Mouse (Mus musculus) E14TG2a.4 (cell line): ENCODE measurements around the gene Ahrr.

ENCODE experiments used
- CTCF ChIP-seq: conservative IDR thresholded peaks from 2 replicates; pipeline ENCODE4 v1.5.1; 2014; ENCODE audit warnings: low read length
- NANOG ChIP-seq: IDR thresholded peaks from 2 replicates; pipeline ENCODE4 v1.6.1; 2014; ENCODE audit warnings: borderline replicate concordance, low read length, mixed read lengths
- POU5F1 ChIP-seq: IDR thresholded peaks from 2 replicates; pipeline ENCODE4 v1.6.1; 2014; ENCODE audit warnings: low read length, borderline replicate concordance

DNA sequence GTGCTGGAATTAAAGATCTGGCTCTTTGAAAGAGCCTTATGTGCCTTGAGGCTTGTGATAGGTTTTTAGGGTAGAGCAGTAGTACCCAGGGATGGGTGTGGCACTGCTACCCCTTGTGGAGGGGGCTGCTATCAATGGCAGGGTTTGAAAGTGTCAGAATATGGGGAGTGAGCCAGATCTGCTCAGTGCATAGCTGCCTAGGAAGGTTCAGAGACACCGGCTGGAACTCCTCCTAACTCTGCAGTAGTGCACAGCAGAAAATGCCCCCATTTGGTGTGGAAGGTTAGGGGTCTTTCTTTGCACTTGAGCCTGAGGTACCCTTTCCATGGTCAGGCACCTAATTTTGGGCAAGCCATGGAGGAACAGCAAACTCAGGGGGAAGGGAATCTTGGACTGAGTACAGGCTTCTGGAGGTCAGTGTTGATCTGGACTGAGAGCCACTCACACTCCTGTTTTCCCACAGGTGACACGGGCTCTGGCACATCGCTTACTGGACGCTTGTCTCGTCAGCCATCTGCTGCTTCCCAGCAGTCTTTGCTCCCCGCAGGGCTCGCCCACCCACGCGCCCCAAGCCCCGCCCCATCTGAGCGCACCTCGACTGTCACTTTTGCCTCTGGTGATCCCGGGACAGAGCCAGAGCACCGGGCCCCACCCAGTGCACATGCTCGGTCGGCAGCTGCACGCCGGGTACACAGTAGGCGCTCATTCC, 125.6 kb downstream of the Ahrr start:
- TF ChIP-seq CTCF, result no peak
- no peak for TF ChIP-seq POU5F1
- TF ChIP-seq NANOG, result no peak
